Mouse (Mus musculus) right cerebral cortex, postnatal 36 days (tissue): ENCODE results near the gene Narfl.

Experiments
- DNase-seq, 2 experiments: peaks; one replicate each; pipeline ENCODE4 v3.0.0; 2022; ENCODE audit warnings: low spot score in 2 of 2, mixed read lengths in 1 of 2

Gene Narfl

GRCm38 (mm10) chr17:25829558-25830017 is 56.0 kb downstream of the Narfl start:
- no peak for DNase-seq

- no peak for DNase-seq
Measured at GRCm38 (mm10) chr17:25830200-25830753, 56.7 kb downstream of the Narfl start.

GRCm38 (mm10) chr17:25830806-25831431 is 57.3 kb downstream of the Narfl start:
- DNase-seq = no peak

DNA sequence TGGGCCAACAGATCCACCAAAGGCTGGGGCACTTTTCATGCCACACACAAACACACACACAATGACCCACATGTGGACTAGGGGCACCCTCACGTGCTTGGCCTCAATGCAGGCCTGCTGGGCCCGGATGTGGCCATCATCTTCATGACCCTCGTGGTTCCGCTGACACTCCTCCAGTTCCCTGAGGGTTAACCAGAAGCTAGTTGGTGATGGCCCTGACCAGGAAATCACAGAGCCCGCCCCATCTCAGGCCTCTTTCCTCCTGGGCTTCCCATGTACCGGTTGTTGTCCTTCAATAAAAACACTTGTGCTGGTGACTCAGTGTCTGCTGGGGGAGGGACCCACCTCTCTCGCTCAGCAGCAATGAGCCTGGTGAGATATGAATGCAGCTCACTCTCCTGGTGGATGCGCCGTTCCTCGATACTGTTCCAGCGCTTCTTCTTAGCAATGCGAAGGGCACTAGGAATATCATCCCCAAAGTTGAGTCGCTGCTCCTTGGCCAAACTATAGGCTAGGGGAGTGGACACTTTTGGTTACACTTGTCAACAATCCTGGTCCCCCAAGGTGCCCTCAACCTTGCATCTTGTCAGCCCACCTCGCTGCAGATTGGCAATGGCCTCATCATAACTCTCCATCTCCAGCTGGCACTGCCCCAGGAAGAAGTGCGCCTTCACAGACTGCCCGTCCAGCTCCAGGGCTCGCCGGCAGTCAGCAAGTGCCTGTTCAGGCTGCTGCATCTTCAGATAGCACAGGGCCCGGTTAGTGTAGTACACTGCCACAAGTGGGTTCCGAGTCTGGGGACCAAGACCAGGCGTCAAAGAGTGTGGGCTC is 58.1 kb downstream of the Narfl start:
- DNase-seq = no peak

DNA sequence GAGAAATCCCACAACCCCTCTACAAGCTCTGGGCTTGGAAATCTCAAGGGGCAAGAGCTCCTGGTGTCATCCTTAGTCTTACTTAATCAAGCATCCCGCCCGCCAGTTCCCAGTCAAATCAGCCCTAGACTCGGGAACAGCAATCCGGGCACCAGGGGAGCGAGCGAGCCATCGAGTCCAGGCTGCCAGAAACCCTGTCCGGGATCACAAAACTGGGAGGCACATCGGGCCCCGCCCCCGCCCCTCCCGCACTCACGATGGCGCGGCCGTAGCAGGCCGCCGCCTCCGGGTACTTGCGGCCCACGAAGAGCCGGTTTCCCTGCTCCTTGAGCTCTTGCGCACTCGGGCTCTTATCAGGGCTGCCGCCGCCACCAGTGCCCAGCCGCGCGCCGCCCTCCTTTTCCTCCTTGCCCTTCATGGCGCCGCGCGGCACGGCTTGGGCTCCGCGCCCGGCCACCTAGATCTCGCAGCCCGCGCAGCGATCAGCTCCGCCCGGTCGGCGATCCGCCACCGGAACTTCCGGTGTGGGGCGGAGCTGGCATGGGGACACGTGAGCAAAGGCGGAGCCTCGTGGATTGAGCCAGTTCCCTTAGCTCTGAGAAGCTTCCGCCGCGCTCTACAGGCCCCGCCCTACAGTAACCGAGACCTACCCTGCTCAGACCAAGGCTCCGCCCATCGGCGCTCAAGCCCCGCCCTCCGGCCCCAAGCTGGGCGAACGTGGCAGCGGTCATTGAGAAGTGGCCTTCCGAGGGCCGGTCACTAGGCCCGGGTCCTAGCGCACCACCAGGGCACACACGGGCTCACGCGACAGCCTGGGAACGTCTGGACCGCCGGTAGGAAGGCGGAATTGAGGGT is 59.1 kb downstream of the Narfl start:
- DNase-seq = peak; percentile 98 to 99
